Comparison of ENCODE assay signal across 17 mouse cellular contexts in genomic region chr15:82203611-82204351, GRCm38 (mm10). TPM values are rescaled to one million over a fixed set of nuclear protein-coding genes. Genes with fewer than 3 reads are reported as not detected.
DNase-seq lines count a peak whose midpoint lies in the region; TF ChIP-seq lines count a peak whose summit lies in the region.
"Had no signal": no experiment of that assay in that cellular context is flagged by ENCODE, and none has a peak within 500 bp of the region (broad histone marks: within the 10 kb centered on the region; RNA-seq: fewer than 3 reads in every experiment).

No protein-coding gene starts in this region.

- H3K27ac ChIP-seq in layer of hippocampus, adult 2 months: peak overlapping the region; percentile 66
- H3K27ac ChIP-seq: kidney, postnatal 0 days had no signal

- H3K4me3 ChIP-seq in layer of hippocampus, adult 2 months: no peak overlapping the region

- no peak for TF ChIP-seq CTCF in layer of hippocampus, adult 2 months (conservative IDR thresholded peaks at IDR 0.05)

- no peak for DNase-seq in layer of hippocampus, adult 2 months (ENCODE audit: low spot score in 2 of 2)
- DNase-seq in layer of hippocampus, adult 11-12 months (ENCODE audit: low spot score): no peak
- DNase-seq in testis, postnatal 10 days (ENCODE audit: low spot score): peak; percentile 69
- no peak for DNase-seq in testis, postnatal 14 days (ENCODE audit: low spot score)
- DNase-seq in cerebellum, postnatal 14 days: peak; percentile 83 to 88
- DNase-seq in kidney, postnatal 25 days: no peak
- DNase-seq in ovary, postnatal 14 days (ENCODE audit: low spot score): no peak
- DNase-seq: adrenal gland, adult 8-10 months; gastrocnemius, postnatal 25 days; heart, postnatal 10 days; layer of hippocampus, adult 9-11 months; lung, adult 2 months; right cerebral cortex, postnatal 4 days; thymus, adult 2 months had no signal

RNA-seq across cellular contexts. Expression of gene Shisa8, which starts 8.8 kb away (rescaled TPM):
- total RNA-seq in layer of hippocampus, adult 2 months (2021): 1 to 10 TPM in 1 of 2 experiments, under 1 TPM in 1; 0.95 to 1.2 TPM
- total RNA-seq: gastrocnemius, postnatal 25 days had no signal

RNA-seq across cellular contexts. Expression of gene Tnfrsf13c, which starts 20.4 kb away (rescaled TPM):
- total RNA-seq in layer of hippocampus, adult 2 months (2021): under 1 TPM; 0.54 to 0.79 TPM
- total RNA-seq: gastrocnemius, postnatal 25 days had no signal

RNA-seq across cellular contexts. Expression of gene Cenpm, which starts 40.8 kb away (rescaled TPM):
- 1 to 10 TPM; 2.5 TPM for total RNA-seq in layer of hippocampus, adult 2 months (2021)

RNA-seq across cellular contexts. Expression of gene 1500009C09Rik, which starts 48.4 kb away (rescaled TPM):
- 100 to 1,000 TPM; 105 to 108 TPM for total RNA-seq in layer of hippocampus, adult 2 months (2021)
- total RNA-seq: G1E; gastrocnemius, postnatal 25 days; heart, postnatal 10 days; megakaryocyte progenitor cell, adult 5-6 weeks had no signal

RNA-seq across cellular contexts. Expression of gene Srebf2, which starts 56.8 kb away (rescaled TPM):
- total RNA-seq in layer of hippocampus, adult 2 months (2021): 100 to 1,000 TPM; 162 to 165 TPM

Comparison
In these comparisons a context has a peak if more than half of its experiments do, and no peak if none do; other contexts are left out.
1. DNase-seq: peak in testis, postnatal 10 days (single experiment) and cerebellum, postnatal 14 days (2 of 2); none in layer of hippocampus, adult 2 months (0 of 2), layer of hippocampus, adult 11-12 months (single experiment), testis, postnatal 14 days (single experiment), kidney, postnatal 25 days (0 of 2) and ovary, postnatal 14 days (single experiment).